Mouse (Mus musculus) midbrain, embryonic 10.5 days (tissue): ENCODE results near the gene Lypla2. TPM values are rescaled to one million over a fixed set of nuclear protein-coding genes. Genes with fewer than 3 reads are reported as not detected.

Experiments
- DNase-seq: peaks from one replicate; pipeline ENCODE4 v3.0.0-alpha.2; 2017; ENCODE audit warnings: low spot score
- H3K27ac ChIP-seq: fragments of 300-500 bp; sonication (generic); replicated peaks from 2 replicates; pipeline ENCODE4 v1.5.1; 2016; ENCODE audit warnings: mild to moderate bottlenecking
- H3K27me3 ChIP-seq: fragments of 300-500 bp; sonication (generic); 2 replicates; pipeline ENCODE4 v1.6.1; 2016; ENCODE audit warnings: low read depth, mild to moderate bottlenecking; ENCODE audit not compliant: poor library complexity, severe bottlenecking
- H3K36me3 ChIP-seq: fragments of 300-500 bp; sonication (generic); 2 replicates; pipeline ENCODE4 v1.6.1; 2016; ENCODE audit warnings: mild to moderate bottlenecking, moderate library complexity
- H3K4me1 ChIP-seq: fragments of 300-500 bp; sonication (generic); 2 replicates; pipeline ENCODE4 v1.6.1; 2016
- H3K4me3 ChIP-seq: fragments of 300-500 bp; sonication (generic); 2 replicates; pipeline ENCODE4 v1.5.1; 2016; ENCODE audit warnings: mild to moderate bottlenecking, moderate library complexity
- H3K9me3 ChIP-seq: fragments of 300-500 bp; sonication (generic); replicated peaks from 2 replicates; pipeline ENCODE4 v1.6.1; 2016; ENCODE audit warnings: mild to moderate bottlenecking
- WGBS: fragments of 180-500 bp; shearing (Covaris S2); methylation state at CpG from one replicate; pipeline ENCODE4 v1.1.7; 2016; 5-methylcytosine and 5-hydroxymethylcytosine counted together
- polyA plus RNA-seq: library from polyadenylated mRNA; unstranded; fragments of >200 nt; fragmentation: Nextera tagmentation; extraction: Ambion mirVana; gene quantifications from 2 replicates; pipeline ENCODE4 v1.2.1, GENCODE M21; 2016

Gene Lypla2
- polyA plus RNA-seq, 1 experiment from 2014 or later: 214 TPM

GRCm38 (mm10) chr4:135955886-135956285 is 16.5 kb downstream of the Lypla2 start:
- WGBS: 82% methylated on average over 9 of the region's 9 CpGs
- H3K27ac ChIP-seq: no peak overlapping the region
- H3K36me3 ChIP-seq: peaks cover 68% of the 10 kb centered on the region
- H3K4me1 ChIP-seq: peaks cover 5% of the 10 kb centered on the region
- no peaks in the 10 kb centered on the region for H3K27me3 ChIP-seq
- no peak overlapping the region for H3K4me3 ChIP-seq
- no peak for DNase-seq
- peaks cover 4% of the 10 kb centered on the region; the same call in 1 of the 2 replicates for H3K9me3 ChIP-seq

- Histone ChIP-seq H3K4me3 (no peak overlapping the region), H3K27me3 (no peaks in the 10 kb centered on the region), H3K27ac (no peak overlapping the region), H3K36me3 (peaks cover 59% of the 10 kb centered on the region), H3K4me1 (peaks cover 5% of the 10 kb centered on the region), H3K9me3 (peaks cover 4% of the 10 kb centered on the region; the same call in 1 of the 2 replicates)
- DNase-seq: peak; percentile 71
- 19% methylated on average over 2 of the region's 2 CpGs for WGBS
Measured at GRCm38 (mm10) chr4:135954241-135954640, 18.2 kb downstream of the Lypla2 start.

GRCm38 (mm10) chr4:135953179-135953578 is 19.2 kb downstream of the Lypla2 start:
- Histone ChIP-seq H3K4me3 (no peak overlapping the region), H3K9me3 (peaks cover 4% of the 10 kb centered on the region; the same call in 1 of the 2 replicates), H3K36me3 (peaks cover 48% of the 10 kb centered on the region), H3K4me1 (peaks cover 1% of the 10 kb centered on the region), H3K27me3 (no peaks in the 10 kb centered on the region), H3K27ac (no peak overlapping the region)
- 85% methylated on average over 3 of the region's 3 CpGs for WGBS
- DNase-seq: no peak

- Histone ChIP-seq H3K4me3 (no peak overlapping the region), H3K27ac (no peak overlapping the region), H3K27me3 (no peaks in the 10 kb centered on the region), H3K4me1 (peaks cover 11% of the 10 kb centered on the region), H3K36me3 (peaks cover 48% of the 10 kb centered on the region), H3K9me3 (peaks cover 4% of the 10 kb centered on the region; the same call in 1 of the 2 replicates)
- no peak for DNase-seq
- WGBS: 97% methylated on average over 3 of the region's 3 CpGs
Measured at GRCm38 (mm10) chr4:135951505-135951904, 20.9 kb downstream of the Lypla2 start.

- H3K9me3 ChIP-seq: peaks cover 4% of the 10 kb centered on the region; the same call in 1 of the 2 replicates
- peaks cover 36% of the 10 kb centered on the region for H3K36me3 ChIP-seq
- peaks cover 20% of the 10 kb centered on the region for H3K4me1 ChIP-seq
- no peaks in the 10 kb centered on the region for H3K27me3 ChIP-seq
- H3K4me3 ChIP-seq: no peak overlapping the region
- H3K27ac ChIP-seq: no peak overlapping the region
- DNase-seq: no peak
- WGBS: 90% methylated on average over 6 of the region's 6 CpGs
Measured at GRCm38 (mm10) chr4:135950365-135950764, 22.1 kb downstream of the Lypla2 start.

- DNase-seq: no peak
- 77% methylated on average over 6 of the region's 6 CpGs for WGBS
Measured at GRCm38 (mm10) chr4:135949911-135950310, 22.5 kb downstream of the Lypla2 start.

GRCm38 (mm10) chr4:135949475-135949874 is 23.0 kb downstream of the Lypla2 start:
- Histone ChIP-seq H3K36me3 (peaks cover 29% of the 10 kb centered on the region), H3K9me3 (peaks cover 4% of the 10 kb centered on the region; the same call in 1 of the 2 replicates), H3K4me3 (no peak overlapping the region), H3K27me3 (no peaks in the 10 kb centered on the region), H3K27ac (no peak overlapping the region), H3K4me1 (peaks cover 20% of the 10 kb centered on the region)
- 92% methylated on average over 10 of the region's 10 CpGs for WGBS
- no peak for DNase-seq

More at GRCm38 (mm10) chr4:135949911-135950310, 22.5 kb downstream of the Lypla2 start:
- H3K27ac ChIP-seq: no peak overlapping the region
- H3K27me3 ChIP-seq: no peaks in the 10 kb centered on the region
- peaks cover 4% of the 10 kb centered on the region; the same call in 1 of the 2 replicates for H3K9me3 ChIP-seq
- peaks cover 20% of the 10 kb centered on the region for H3K4me1 ChIP-seq
- H3K36me3 ChIP-seq: peaks cover 32% of the 10 kb centered on the region
- no peak overlapping the region for H3K4me3 ChIP-seq

GRCm38 (mm10) chr4:135948142-135948541 is 24.3 kb downstream of the Lypla2 start:
- no peak overlapping the region for H3K27ac ChIP-seq
- H3K4me3 ChIP-seq: no peak overlapping the region
- H3K36me3 ChIP-seq: peaks cover 23% of the 10 kb centered on the region
- H3K4me1 ChIP-seq: peaks cover 20% of the 10 kb centered on the region
- peaks cover 4% of the 10 kb centered on the region; the same call in 1 of the 2 replicates for H3K9me3 ChIP-seq
- WGBS: 96% methylated on average over 8 of the region's 8 CpGs
- no peaks in the 10 kb centered on the region for H3K27me3 ChIP-seq
- DNase-seq: no peak

GRCm38 (mm10) chr4:135946659-135947301 is 25.6 kb downstream of the Lypla2 start:
- H3K4me3 ChIP-seq: peak overlapping the region; percentile 92
- 3% methylated on average over 28 of the region's 28 CpGs for WGBS
- peaks cover 10% of the 10 kb centered on the region for H3K36me3 ChIP-seq
- peaks cover 20% of the 10 kb centered on the region for H3K4me1 ChIP-seq
- no peaks in the 10 kb centered on the region for H3K27me3 ChIP-seq
- peak overlapping the region; percentile 80 for H3K27ac ChIP-seq
- peaks cover 4% of the 10 kb centered on the region; the same call in 1 of the 2 replicates for H3K9me3 ChIP-seq
- DNase-seq: peak; percentile 25

GRCm38 (mm10) chr4:135946278-135946658 is 26.2 kb downstream of the Lypla2 start, which contains the start of gene Hmgcl:
TSS of gene Hmgcl (plus strand) at chr4:135946448.
- peak; percentile 93 for DNase-seq
- 0% methylated on average over 23 of the region's 23 CpGs for WGBS
- peaks cover 9% of the 10 kb centered on the region for H3K36me3 ChIP-seq
- peak within 1 kb of the TSS; percentile 80 for H3K27ac ChIP-seq
- H3K9me3 ChIP-seq: peaks cover under 1% of the 10 kb centered on the region; the same call in 1 of the 2 replicates
- H3K4me1 ChIP-seq: peaks cover 20% of the 10 kb centered on the region
- no peaks in the 10 kb centered on the region for H3K27me3 ChIP-seq
- peak within 1 kb of the TSS; percentile 92 for H3K4me3 ChIP-seq

GRCm38 (mm10) chr4:135945706-135946105 is 26.7 kb downstream of the Lypla2 start:
- Histone ChIP-seq H3K27ac (peak overlapping the region; percentile 80), H3K9me3 (no peaks in the 10 kb centered on the region), H3K27me3 (no peaks in the 10 kb centered on the region), H3K36me3 (peaks cover 10% of the 10 kb centered on the region), H3K4me3 (peak overlapping the region; percentile 92), H3K4me1 (peaks cover 20% of the 10 kb centered on the region)
- WGBS: 74% methylated on average over 10 of the region's 10 CpGs
- DNase-seq: no peak

GRCm38 (mm10) chr4:135943389-135943788 is 29.0 kb downstream of the Lypla2 start:
- Histone ChIP-seq H3K27ac (no peak overlapping the region; the same call in 1 of the 2 replicates), H3K4me1 (peaks cover 20% of the 10 kb centered on the region), H3K27me3 (no peaks in the 10 kb centered on the region), H3K9me3 (no peaks in the 10 kb centered on the region), H3K36me3 (peaks cover 28% of the 10 kb centered on the region), H3K4me3 (no peak overlapping the region)
- DNase-seq: no peak
- 64% methylated on average over 4 of the region's 4 CpGs for WGBS

GRCm38 (mm10) chr4:135942193-135942592 is 30.2 kb downstream of the Lypla2 start:
- peaks cover 16% of the 10 kb centered on the region for H3K4me1 ChIP-seq
- peaks cover 31% of the 10 kb centered on the region for H3K36me3 ChIP-seq
- H3K4me3 ChIP-seq: no peak overlapping the region
- H3K27ac ChIP-seq: no peak overlapping the region
- H3K9me3 ChIP-seq: no peaks in the 10 kb centered on the region
- no peak for DNase-seq
- H3K27me3 ChIP-seq: no peaks in the 10 kb centered on the region
- WGBS: 91% methylated on average over 6 of the region's 6 CpGs
